Mouse (Mus musculus): Measurements from ENCODE around the gene Dennd4a.

Dennd4a gene

DNA sequence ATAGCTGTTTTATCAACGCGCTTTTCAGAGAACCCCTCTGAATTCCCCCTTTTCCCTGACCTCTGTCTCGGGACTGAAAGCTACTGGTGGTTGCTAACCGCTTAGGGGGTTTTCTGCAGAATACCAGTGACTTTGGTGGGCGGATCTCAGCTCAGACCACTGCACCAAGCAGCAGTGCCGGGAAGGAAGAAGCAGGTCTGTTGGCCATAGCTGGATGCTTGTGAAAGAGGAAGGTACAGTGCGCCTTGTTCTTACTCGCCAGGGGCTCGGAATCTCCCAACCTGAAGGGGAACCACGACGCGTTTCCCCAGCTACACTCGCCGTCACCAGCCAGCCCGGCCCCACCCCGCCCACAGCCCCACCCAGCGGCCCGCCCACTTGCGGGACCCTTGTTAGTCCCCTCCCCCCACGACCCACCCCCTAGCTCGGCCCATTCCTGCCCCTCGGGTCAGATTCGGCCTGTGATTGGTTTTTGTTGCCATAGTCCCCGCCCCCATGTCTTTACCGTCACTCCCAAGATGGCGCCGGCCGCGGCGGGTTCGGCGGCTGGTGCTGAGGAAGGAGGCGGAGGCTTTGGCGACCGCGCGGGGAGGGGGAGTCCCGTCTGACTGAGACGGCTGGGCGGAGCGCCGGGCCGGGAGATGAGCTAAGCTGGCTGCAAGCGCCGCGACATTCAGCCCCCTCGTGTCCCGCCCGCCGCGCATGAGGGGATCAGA, at the start of gene Dennd4a:
Dennd4a (plus strand) TSS at position 519 of the 716 bp plus-strand sequence.
- peak; percentile 98 for DNase-seq (ENCODE audit: low spot score)

DNA sequence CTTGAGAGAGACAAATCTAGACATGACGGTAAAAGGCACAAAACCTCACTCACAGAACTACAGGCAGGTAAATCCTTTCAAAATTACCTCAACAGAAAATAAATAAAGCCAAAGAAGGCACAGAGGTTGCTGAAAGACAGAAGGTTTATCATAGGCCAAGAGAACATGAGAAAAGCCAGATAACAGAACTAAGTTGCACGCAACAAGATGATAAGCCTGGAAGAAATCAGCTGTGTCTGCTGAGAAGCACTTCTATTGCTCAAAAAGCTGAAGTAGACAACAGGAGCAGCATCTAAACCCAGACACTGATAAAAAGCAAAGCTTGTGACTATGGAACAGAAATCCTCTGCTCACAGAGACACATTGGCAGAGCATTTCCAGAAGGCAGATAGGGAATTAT, 46.3 kb upstream of the Dennd4a start:
- DNase-seq (ENCODE audit: low spot score), result no peak

DNA sequence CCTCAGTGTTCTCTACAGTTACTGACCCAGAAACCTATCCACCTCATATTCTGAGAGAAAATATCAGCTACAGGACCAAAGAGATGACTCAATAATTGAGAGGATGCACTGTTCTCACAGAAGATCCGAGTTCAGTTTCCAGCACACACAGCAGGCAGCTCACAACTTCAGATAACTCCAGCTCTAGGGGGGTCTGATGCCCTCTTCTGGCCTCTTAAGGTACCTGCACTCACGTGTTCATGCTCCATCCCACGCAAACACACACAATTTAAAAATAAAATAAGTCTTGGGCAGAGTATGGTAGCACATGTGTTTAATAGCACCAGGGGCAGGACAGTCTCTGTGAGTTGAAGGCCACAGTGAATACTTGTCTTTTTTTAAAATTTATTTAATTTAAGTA, 45.0 kb upstream of the Dennd4a start:
- DNase-seq (ENCODE audit: low spot score), result no peak

DNA sequence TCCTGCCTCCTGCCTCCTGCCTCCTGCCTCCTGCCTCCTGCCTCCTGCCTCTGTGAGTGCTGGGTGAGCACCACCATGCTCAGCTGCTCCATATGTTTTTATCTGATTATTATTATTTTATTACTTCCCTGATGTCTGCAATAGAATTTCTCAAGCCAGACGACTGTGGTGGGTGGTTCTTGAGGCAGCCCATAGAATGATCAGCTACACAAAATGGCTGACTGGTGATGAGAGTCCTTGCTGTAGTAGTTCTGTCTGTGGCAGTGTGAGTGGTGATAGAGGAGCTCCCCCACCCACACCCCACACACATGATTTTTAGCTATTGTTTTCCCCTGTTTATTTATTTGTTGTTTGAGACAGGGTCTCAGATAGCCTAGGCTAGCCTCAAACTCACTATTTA, 43.3 kb upstream of the Dennd4a start:
- no peak for DNase-seq (ENCODE audit: low spot score)

DNA sequence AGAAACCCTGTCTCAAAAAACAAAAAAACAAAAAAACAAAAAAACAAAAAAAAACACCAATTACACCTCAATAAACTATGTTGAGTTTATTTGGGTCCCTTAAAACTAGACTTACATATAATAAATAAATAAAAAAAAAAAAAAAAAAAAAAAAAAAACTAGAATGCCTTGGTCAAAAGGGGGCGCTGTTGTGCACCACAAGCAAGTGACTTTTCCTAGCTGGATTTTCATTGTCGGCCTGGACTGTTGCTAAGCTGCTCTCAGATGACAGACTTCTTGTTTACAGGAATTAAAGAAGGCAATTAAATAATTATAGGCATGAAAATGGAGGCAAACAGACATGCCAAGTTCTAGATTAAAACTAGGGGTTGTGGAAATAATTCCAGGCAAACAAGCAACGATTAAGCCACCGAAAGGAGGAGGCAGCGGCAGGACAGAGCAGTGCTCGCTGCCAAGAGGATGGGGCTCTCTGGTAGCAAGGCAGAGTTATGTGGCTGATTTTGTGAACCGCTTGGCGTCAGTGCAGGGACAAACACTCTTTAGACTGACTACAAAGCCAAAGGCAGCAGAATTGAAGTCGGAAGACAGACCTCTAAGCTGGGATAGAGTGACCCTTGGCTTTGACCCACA, 42.0 kb upstream of the Dennd4a start:
- DNase-seq (ENCODE audit: low spot score), result no peak

DNA sequence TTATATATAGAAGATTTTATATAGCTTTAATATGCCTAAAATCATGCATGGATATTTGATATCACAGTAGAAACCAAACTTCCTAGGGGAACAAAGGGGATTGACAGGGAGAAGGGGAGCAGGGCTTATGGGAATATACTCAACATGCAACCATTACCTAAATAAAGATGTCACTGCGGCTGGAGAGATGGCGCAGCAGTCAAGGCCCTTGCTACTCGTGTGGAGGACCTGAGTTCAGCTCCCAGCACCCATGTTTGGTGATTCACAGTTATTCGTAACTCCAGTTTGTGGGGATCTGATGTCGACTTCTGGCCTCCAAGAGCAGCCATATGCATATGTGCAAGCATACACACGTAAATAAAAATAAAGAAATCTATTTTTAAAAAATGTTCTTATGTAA, 41.2 kb upstream of the Dennd4a start:
- DNase-seq (ENCODE audit: low spot score), result no peak

DNA sequence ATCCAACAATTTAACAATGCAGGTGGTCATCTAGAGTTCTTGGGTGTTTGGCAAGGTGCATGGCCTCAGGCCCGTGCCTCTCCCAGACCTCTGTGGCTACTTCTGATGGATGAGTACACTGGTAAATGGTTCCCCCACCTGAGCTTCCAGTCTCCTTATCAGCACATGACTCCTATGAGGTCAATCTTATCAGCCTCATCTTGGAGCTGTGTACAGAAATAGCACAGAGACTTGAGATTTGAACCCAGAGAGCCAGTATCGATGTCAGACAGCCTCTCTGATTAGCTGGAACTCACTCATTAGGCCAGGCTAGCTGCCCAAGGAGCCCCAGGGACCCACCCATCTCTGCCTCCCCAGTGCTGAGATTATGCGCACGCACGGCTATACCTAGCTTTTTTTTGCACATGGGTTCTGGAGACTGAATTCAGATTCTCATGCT, 40.7 kb upstream of the Dennd4a start:
- no peak for DNase-seq (ENCODE audit: low spot score)

DNA sequence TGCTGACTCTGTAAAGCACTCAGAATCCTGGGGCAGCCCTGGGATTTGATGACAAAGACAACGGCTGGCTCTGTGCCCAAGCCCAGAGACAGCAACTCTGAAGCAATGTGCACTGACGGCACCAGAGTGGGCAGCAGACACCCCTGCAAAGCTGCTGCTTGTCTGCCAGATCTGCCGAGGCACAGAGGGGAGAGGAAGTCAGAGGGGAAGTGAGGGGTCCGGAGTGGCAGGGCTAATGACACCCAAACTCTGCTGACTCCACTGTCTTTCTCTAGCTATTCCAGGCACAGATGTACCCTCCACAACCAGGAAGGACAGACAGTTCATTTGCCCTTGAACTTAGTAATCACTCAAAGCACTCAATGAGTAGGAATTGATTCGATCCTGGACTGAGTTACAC, 39.9 kb upstream of the Dennd4a start:
- no peak for DNase-seq (ENCODE audit: low spot score)

DNA sequence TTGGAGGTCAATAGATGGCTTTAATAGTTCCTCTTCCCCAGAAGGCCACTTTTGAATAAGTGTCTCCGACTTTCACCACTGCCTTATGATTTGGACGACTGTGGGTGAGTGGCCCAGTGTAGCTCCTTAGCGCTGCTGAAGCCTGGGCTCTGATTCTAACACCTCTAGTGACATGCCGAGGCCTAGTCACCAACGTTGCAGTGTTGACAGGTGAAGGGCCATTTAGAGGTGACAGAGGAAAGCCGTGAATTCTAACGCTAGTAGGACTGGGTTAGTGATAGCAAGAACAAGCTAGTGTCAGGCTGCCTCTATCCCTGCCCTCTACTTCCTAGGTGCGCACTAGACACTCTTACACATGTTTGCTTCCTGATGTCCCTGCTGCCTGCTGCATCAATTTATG, 37.9 kb upstream of the Dennd4a start:
- no peak for DNase-seq (ENCODE audit: low spot score)

DNA sequence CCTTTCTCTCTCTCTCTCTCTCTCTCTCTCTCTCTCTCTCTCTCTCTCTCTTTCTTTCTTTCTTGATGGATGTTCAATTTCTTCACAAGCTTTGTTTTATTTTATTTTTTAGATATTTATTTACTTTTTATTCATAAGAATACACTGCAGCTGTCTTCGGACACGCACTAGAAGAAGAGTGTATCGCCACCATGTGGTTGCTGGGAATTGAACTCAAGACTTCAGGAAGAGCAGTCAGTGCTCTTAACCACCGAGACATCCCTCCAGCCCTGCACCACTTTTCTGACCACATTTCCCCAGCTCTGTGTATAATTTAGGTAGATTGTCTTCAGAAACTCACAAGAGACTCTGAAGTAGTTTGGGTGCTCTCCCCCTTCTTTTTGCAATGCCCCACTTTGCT, 37.2 kb upstream of the Dennd4a start:
- no peak for DNase-seq (ENCODE audit: low spot score)

DNA sequence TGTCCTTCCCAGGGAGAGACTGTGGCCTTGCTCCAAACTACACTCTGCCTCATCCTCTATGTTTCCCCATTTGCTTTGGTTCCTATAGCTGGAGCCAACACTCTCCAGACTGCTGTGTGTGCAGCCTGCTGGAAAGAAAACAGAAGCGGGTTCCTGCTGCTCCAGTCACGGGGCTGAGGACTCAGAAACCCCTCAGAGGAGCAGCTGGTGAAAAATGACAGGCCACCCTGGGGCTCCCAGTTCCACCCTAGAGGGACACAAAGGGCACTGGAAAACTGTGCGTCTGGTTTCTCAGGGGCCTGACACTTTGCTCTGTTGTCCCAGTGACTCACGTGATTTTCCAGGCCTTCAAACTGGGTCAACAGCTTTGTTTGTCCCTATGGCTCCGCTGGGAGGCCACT, 36.7 kb upstream of the Dennd4a start:
- no peak for DNase-seq (ENCODE audit: low spot score)

DNA sequence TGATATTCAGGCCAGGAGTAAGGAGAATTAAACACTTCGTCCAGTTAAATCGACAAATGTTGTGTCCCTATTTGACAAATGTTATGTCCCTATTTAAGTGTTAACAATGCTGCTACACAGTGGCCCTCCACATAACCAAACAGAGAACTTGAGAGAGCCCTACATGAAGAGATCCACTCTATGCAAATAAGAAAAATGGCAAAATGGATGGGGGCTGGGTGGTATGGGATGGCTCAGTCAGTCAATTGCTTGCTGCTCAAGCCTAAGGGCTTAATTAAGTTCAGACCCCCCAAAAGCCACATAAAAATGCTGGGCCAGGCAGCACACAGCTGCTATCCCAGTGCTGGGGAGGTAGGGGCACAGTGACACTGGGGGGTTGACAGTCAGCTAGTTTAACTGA, 36.3 kb upstream of the Dennd4a start:
- DNase-seq (ENCODE audit: low spot score), result no peak

DNA sequence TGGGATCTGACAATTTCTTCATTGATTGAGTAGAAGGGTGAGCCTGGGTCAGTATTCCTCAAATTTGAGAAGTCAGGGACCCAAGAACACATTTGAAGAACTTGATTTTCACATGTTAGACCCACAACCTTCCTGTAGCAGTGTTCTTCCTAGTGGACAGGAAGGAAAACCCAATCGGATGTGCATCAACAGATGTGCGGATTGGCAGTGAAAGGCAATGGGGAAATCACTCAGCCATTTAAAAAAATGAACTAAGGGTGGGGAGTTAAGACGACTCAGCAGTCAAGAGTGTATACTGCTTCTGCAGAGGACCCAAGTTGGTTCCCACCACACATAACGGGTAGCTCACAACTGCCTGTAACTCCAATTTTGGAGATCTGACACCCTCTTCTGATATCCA, 35.6 kb upstream of the Dennd4a start:
- DNase-seq (ENCODE audit: low spot score), result no peak

DNA sequence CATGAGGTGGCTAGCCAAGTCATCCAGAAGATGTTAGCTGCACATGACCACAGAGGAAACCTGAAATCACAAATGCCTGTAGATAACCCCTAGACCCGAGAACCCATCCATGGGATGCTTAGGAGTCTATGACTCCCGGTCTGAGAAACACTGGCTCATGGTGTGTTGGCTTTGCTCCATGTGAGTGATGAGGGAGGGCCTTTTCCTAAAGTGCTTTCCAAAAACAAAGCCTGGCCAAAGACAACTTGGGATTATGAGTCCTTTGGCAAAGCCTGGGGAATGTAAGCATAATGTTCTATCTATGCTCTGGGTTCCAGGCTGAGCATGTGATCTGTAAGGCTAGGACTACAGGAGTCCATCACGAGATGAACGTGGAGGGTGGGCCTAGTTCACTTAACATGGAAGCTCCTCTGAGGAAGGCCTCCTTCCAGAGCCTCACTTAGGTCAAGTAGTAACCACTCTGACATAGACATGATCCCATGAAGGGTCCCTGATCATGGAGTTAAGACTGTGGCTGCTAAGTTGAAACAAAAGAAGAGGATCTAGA, 33.6 kb upstream of the Dennd4a start:
- no peak for DNase-seq (ENCODE audit: low spot score)

DNA sequence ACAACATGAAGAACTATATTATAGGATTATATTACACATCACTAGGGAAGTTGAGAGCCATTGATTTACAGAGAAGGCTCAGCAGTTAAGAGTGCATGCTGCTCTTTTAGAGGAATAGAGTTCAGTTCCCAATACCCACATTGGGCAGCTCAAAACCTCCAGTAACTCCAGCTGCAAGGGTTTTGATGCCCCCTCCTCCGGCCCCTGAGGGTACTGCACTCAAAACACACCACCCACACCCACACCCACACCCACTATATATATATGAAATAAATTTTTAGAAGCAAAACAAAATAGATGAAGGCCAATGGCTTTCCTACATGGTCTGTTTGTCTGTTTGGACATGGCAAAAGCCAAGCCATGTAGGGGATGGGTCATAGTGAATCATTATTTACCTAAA, 33.0 kb upstream of the Dennd4a start:
- DNase-seq (ENCODE audit: low spot score), result no peak

DNA sequence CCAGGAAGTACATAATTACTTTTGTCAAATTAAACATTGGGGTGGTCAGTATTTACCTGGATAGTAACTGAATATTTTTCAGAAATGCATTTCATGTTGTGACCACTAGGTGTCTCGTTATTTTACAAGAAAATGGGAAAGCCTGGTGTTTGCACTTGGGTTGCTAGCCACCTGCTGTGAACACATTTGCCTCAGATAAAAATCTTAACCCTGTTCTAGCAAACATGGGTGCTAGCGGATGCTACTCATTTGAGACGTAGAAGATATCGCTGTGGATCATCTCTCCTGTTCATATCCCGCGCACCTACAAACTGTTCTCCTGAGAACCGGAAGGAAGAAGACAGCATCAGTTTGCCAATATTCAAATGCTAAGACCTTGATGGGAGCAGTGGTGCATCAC, 31.5 kb upstream of the Dennd4a start:
- no peak for DNase-seq (ENCODE audit: low spot score)

DNA sequence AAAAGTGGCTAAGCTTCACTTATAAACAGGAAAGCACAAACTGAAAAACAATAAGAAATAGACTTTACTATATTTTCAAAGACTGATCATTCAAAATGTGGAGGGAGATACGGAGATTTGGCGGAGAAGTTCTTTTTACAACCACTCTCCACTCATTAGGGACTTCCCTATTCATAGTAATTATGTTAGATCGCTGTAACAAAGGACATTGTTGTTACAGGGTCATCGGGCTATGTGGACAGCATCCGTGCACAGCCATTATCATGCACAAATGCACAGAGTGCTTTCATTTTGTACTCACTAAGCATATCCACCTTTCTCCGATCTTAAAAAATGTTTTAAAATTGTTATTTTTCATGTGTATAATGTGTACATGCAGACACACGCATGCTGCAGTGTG, 27.6 kb upstream of the Dennd4a start:
- no peak for DNase-seq (ENCODE audit: low spot score)

DNA sequence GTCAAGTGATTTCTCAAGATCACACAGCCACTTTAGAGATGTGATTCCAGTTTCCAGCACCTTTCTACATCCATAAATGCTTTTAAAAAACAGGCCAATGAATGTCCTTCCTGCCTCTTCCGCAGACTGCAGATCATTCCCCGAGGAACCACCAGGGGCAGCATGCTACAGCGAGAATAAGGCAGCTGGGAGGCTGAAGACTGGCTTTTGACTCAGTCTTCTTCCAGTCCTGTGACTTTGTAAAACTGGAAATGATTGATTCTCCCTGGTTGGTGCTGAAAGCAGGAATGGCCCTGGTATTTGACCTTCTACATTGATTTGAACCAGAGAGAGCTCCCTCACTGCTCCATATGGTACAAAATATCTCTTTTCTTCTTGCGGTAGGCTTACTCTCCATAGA, 26.3 kb upstream of the Dennd4a start:
- DNase-seq (ENCODE audit: low spot score), result no peak

DNA sequence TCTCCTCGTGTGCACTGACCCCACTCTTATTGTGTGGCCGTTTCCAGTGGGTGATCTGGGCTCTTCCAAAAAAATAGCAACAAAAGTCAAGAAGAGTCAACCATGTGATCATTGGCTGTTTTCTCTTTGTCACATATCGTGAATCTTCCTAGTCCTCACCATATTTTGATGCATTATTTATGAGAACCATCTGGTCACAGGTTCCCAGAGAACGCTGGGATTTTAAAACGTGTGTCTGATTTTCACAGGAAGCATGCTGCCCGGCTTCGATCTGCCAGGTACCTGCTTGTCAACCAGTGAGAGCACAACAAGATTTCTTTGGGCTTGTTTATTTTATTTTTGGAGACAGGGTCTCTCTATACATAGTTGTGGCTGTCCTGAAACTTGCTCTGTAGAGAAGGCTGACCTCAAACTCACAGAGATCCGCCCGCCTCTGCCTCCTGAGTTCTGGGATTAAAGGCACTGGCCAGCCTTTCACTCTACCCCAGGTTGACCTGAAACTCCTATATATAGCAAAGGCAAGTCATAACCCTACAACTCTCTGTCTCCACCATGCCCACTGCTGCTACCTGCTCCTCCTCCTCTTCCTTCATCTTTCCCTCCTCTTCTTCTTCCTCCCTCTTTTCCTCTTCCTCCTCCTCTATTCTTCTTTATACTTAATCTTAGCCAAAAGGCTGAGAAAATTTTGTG, 24.8 kb upstream of the Dennd4a start:
- no peak for DNase-seq (ENCODE audit: low spot score)

DNA sequence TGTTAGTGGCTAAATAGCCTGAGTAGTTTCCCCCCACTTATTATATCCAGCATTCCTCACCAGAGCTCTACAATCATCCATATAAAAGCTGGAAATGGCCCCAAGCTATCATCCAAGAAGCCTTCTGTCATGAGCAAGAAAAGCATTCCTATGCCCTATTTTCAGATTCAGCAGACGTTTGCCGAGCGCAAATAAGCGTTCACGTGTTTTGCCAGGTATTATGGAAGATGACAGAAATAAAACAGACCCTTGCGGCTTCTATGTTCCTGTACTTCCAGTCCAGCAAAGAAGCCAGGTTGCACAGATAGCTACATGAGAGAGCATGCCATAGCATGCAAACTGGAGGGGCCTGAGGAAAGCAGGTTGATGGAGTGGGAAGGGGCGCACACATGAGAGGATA, 23.1 kb upstream of the Dennd4a start:
- no peak for DNase-seq (ENCODE audit: low spot score)

DNA sequence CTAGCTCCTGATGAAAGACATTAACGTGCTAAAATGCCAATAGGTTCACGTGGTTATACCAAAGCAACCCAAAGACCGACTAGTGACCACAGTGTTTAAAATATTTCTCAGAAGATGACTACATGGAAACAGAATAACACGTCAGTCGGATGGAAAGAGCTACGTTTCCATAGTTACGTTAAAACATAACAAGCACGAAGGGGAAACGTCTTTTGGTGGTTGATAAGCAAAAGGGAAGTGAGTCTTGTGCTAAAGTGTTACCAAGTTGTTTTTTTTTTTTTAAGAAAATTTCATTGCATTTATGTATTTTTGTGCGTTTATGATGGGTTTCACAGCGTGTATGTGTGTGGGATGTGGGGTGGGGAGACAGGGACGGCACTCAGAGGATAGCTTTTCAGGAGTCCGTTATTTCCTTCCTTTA, 21.8 kb upstream of the Dennd4a start:
- no peak for DNase-seq (ENCODE audit: low spot score)

DNA sequence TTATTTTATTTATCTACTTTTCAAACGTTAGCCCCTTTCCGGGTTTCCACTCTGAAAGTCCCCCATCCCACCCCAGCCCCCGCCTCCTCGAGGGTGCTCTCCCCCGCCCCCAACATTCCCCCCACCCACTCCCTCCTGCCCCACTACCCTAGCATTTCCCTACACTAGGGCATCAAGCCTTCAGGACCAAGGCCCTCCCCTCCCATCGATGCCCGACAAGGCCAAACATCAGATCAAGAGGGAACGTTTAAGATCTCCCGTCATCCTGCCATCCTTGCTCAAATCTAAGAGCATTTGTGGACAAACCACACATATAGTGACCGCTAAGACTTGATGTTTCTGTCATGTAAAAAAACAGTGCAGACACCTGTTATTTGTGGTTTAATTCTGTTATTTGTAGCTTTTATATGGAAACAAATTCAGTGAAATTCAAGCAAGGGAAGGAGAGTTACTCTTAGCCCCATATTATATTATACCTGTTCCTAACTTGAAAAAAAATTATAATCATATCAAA, 21.2 kb upstream of the Dennd4a start:
- DNase-seq (ENCODE audit: low spot score), result no peak
